Mouse (Mus musculus) small intestine, adult 2 months (tissue): ENCODE results near the gene Dusp10.

ENCODE experiments used
- CTCF ChIP-seq: fragments of 200-500 bp; IDR thresholded peaks from 2 replicates; pipeline ENCODE4 v1.5.1; 2012; ENCODE audit warnings: low read depth, mild to moderate bottlenecking, control low read depth, inconsistent platforms, low read length, moderate library complexity, mixed read lengths; ENCODE audit not compliant: insufficient replicate concordance, insufficient read length; ENCODE audit errors: extremely low read depth
- POLR2A ChIP-seq: fragments of 200-500 bp; IDR thresholded peaks from 2 replicates; pipeline ENCODE4 v1.6.1; 2012; ENCODE audit warnings: low read depth, mild to moderate bottlenecking, control low read depth, inconsistent platforms, low read length, moderate library complexity

DNA sequence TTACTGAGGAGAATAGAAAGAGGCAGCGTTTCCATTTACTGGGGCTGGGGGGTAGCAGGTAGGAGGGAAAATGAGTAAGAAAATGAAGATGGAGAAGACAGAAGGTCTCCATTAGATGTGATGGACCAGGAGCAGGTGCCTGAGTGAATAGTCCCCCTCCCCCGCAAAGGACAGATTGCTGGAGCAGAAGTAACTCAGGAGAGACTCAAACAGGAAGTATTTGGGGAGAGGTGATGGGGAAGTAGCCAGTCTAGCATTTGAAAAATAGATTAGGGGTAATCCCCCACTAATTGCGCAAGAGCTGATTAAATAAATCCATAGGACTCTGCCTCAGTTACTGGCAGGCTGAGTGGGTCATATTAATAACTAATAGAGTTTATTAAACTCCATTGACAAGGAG, 66.2 kb downstream of the Dusp10 start:
- TF ChIP-seq CTCF: no peak
- TF ChIP-seq POLR2A: no peak
